Mouse (Mus musculus) CD4-positive, CD25-positive, alpha-beta regulatory T cell, adult 4 months (primary cell): ENCODE results near the gene Ceacam19. TPM values are rescaled to one million over a fixed set of nuclear protein-coding genes. Genes with fewer than 3 reads are reported as not detected.

Source experiments
- ATAC-seq: one replicate; pipeline ENCODE4 v1.8.0; 2017
- polyA plus RNA-seq, 2 experiments: library from polyadenylated mRNA; unstranded; fragments of 100-300 nt; shearing (Covaris generic); gene quantifications; one replicate each; pipeline ENCODE4 v1.2.1; 2017

Ceacam19 gene
- polyA plus RNA-seq, 2 experiments from 2014 or later: not detected

DNA sequence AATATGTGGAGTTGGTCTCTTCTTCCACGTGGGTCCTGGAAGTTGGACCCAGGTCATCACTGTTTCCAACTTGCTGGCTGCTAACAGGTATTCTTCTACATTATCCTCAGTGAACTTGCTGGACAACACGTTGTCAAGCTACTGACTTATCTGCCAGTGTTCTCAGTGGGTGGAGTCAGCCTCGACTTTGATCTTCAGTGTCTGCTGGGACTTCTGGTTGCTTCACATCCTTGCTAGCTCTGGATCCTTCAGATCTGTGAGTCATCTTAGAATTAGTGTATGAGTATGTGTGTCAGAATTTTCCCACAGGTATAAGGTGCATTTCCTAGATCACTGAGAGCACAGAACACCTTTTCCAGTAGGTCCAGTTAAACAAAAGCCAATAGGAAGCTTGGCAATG is 50.9 kb downstream of the Ceacam19 start:
- peak; percentile 61 for ATAC-seq

DNA sequence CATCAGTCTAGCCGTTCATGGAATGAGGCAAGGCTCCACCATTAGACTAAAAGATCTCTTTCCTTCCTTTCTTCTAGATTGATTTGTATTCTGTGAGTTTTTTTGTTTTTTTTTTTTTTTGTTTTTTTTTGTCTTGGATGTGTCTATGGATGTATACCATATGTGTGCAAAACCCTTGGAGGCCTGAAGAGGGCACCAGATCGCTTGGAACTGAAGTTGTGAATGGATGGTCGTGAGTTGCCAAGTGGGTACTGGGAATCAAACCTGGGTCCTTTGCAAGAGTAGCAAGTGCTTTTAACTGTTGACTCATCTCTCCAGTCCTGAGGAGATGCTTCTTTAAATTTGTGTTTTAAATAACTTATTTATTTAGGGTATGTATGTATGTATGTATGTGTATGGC is 53.7 kb downstream of the Ceacam19 start:
- no peak for ATAC-seq

DNA sequence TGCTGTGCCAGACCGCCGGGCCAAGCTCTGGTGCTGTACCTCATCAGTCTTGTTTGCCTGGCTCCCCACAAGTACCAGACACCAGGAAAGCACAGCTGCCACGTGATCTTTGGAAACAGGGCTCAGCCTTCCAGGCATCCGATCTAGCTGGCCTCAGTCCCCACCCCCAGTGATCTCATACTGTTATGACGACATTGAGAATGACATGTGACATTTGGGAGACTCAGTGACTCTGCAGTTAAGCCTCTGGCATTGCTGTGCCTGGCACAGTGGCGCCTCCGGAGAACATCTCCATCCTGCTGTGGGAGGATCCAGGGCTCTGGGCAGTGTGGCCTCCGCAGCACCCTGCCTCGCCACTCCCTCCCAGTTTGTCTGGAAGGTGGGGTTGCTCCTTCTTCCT is 55.9 kb downstream of the Ceacam19 start:
- ATAC-seq: no peak

DNA sequence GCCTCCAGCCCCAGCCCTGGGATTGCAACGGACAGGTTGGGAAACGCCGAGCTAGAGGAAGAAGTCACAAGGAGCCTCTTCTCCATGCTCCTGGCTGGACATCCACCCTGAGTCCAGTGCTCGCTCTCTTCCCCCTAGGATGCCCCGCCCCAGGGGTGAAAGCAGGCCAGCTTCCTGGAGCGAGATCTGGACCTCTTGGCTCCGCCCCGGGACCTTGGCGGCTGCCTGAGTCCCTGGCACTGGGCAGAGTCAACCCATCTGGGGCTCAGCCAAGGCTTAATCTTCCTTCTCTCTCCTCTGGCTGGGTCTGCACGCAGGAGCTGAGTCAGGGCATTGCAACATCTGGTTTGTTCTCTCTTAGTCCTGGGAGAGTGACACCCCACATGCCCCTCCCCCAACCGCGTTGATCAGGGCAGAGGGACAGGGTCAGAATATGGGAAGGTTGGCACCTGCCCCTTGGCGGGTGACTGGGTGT is 57.0 kb downstream of the Ceacam19 start:
- ATAC-seq: no peak

DNA sequence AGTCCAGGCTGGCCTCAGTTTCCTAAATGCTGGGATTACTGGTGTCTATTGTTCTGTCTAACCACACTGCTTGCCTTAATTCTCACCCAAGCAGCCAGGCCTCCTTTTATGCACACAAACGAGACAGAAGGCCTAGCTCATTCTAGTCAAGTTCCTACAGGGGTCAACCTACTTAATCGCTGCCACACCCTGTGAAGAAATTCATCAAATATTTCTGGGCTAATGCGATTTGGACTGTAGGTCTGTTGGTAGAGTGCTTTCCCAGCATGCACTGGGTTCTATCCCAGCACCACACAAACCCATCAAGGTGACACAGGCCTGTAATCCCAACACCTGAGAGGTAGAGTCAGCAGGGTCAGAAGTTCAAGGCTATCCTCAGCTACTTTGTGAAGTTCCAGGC is 58.1 kb downstream of the Ceacam19 start:
- no peak for ATAC-seq

DNA sequence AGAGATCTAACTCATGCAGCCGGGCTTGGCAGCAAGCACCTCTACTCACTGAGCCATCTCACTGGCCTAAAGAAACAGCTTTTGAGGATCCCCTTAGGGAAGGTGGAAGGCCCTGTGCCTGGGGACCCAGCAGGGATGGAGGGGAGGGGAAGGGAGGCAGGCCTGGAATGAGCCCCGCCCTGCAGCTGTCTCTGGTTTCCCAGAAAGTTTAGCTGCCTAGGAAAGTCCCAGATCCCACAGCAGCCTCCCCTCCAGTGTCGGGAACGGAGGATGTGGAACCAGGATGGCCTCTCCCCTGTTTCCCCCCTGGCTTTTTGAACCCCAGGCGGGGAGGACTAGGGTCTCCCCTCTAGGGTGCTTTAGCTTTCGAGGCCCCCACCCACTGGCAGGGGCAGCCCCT is 61.0 kb downstream of the Ceacam19 start:
- ATAC-seq: no peak

Other genes starting within 250 kb of the Ceacam19 start
- gene Clptm1, start 222.9 kb downstream of the Ceacam19 start, polyA plus RNA-seq: 10 to 100 TPM; 24.4 to 28.1 TPM
- not detected for gene Apoc2, start 210.0 kb downstream of the Ceacam19 start, polyA plus RNA-seq
- gene Gm44805, start 206.5 kb downstream of the Ceacam19 start, polyA plus RNA-seq: not detected
- under 1 TPM in 1 of 2 experiments, not detected in 1; 0.36 TPM for gene Apoc4, start 206.5 kb downstream of the Ceacam19 start, polyA plus RNA-seq
- gene Apoc1, start 195.3 kb downstream of the Ceacam19 start, polyA plus RNA-seq: not detected
- gene Apoe, start 188.8 kb downstream of the Ceacam19 start, polyA plus RNA-seq: 1 to 10 TPM; 6.6 to 7.6 TPM
- gene Tomm40, start 172.5 kb downstream of the Ceacam19 start, polyA plus RNA-seq: 1 to 10 TPM; 3.7 to 6.9 TPM
- under 1 TPM in 1 of 2 experiments, not detected in 1; 0.12 TPM for gene Nectin2, start 137.5 kb downstream of the Ceacam19 start, polyA plus RNA-seq
- 1 to 10 TPM; 2.5 to 3.7 TPM for gene Bcam, start 116.9 kb downstream of the Ceacam19 start, polyA plus RNA-seq
- gene Cblc, start 91.2 kb downstream of the Ceacam19 start, polyA plus RNA-seq: not detected
- gene Bcl3, start 65.2 kb downstream of the Ceacam19 start, polyA plus RNA-seq: 10 to 100 TPM; 16.0 to 20.5 TPM
- not detected for gene Gm19345, start 36.0 kb downstream of the Ceacam19 start, polyA plus RNA-seq
- not detected for gene Ceacam16, start 26.7 kb downstream of the Ceacam19 start, polyA plus RNA-seq
- gene Pvr, start 33.2 kb upstream of the Ceacam19 start, polyA plus RNA-seq: 10 to 100 TPM; 22.2 to 24.7 TPM
- 10 to 100 TPM; 11.1 to 17.6 TPM for gene Igsf23, start 62.8 kb upstream of the Ceacam19 start, polyA plus RNA-seq
- not detected for gene Ceacam20, start 77.4 kb upstream of the Ceacam19 start, polyA plus RNA-seq
- gene Nlrp9b, start 103.5 kb upstream of the Ceacam19 start, polyA plus RNA-seq: not detected
- gene Vmn1r91, start 211.7 kb upstream of the Ceacam19 start, polyA plus RNA-seq: not detected
- gene Gm16442, start 234.6 kb upstream of the Ceacam19 start, polyA plus RNA-seq: not detected